Comparison of ENCODE assay signal across 8 mouse cellular contexts in genomic region chr9:25519193-25519592, GRCm38 (mm10). TPM values are rescaled to one million over a fixed set of nuclear protein-coding genes. Genes with fewer than 3 reads are reported as not detected.
DNase-seq lines count a peak whose midpoint lies in the region; TF ChIP-seq lines count a peak whose summit lies in the region.

No protein-coding gene starts in this region.

- TF ChIP-seq CTCF in gastrocnemius, adult 2 months (IDR thresholded peaks at IDR 0.05), result no peak

- intact Hi-C loops in left cerebral cortex, postnatal 14 days (cut with DNase I), result no loop called here
- intact Hi-C loops in left cerebral cortex, postnatal 36 days (cut with DNase I), result loop anchor here (5.0 kb wide), 1 partner anchor 48 kb away; no protein-coding TSS in a partner anchor
- intact Hi-C loops in gastrocnemius, adult 2 months (cut with DNase I), result no loop called here

- no peak overlapping the region; the same call in 1 of the 2 replicates for H3K4me3 ChIP-seq in gastrocnemius, adult 2 months

- DNase-seq in adrenal gland, postnatal 25 days, result peak; percentile 9
- no peak for DNase-seq in adrenal gland, adult 8-10 months
- peak; percentile 30 to 62 for DNase-seq in left cerebral cortex, postnatal 14 days (ENCODE audit: low spot score in 2 of 2)
- no peak for DNase-seq in left cerebral cortex, postnatal 36 days (ENCODE audit: low spot score in 2 of 2)
- DNase-seq in gastrocnemius, adult 2 months, result peak; percentile 86
- peak; percentile 58 for DNase-seq in heart, postnatal 4 days
- DNase-seq in neural tube, embryonic 10.5 days (ENCODE audit: extremely low spot score, low spot score), result no peak
- DNase-seq in left cerebral cortex, adult 9 months (ENCODE audit: low spot score in 2 of 2), result no peak

- H3K27ac ChIP-seq in gastrocnemius, adult 2 months, result peak overlapping the region; percentile 62

RNA-seq across cellular contexts. Expression of gene Eepd1, which starts 37.8 kb away (rescaled TPM):
- 42.0 and 53.9 TPM in 2 replicates for total RNA-seq in adrenal gland, postnatal 25 days (2021)
- total RNA-seq in adrenal gland, adult 8-10 months (2022), result 10 to 100 TPM; 47.7 to 97.8 (median 53.3) TPM
- total RNA-seq in left cerebral cortex, postnatal 14 days (2021), result 10 to 100 TPM; 16.1 to 17.6 TPM
- 10 to 100 TPM; 21.7 to 21.9 TPM for total RNA-seq in left cerebral cortex, postnatal 36 days (2021)
- total RNA-seq in gastrocnemius, adult 2 months (2021), result 100 to 1,000 TPM in 1 of 2 experiments, 10 to 100 TPM in 1; 99.2 to 114 TPM
- 10 to 100 TPM; 20.8 TPM for total RNA-seq in heart, postnatal 4 days (2021)

Comparison
In these comparisons a context has a peak if more than half of its experiments do, and no peak if none do; other contexts are left out.
1. DNase-seq: peak in adrenal gland, postnatal 25 days (single experiment), left cerebral cortex, postnatal 14 days (2 of 2), gastrocnemius, adult 2 months (single experiment) and heart, postnatal 4 days (single experiment); none in adrenal gland, adult 8-10 months (single experiment), left cerebral cortex, postnatal 36 days (0 of 2), neural tube, embryonic 10.5 days (single experiment) and left cerebral cortex, adult 9 months (0 of 2).